Mouse (Mus musculus): ENCODE measurements around the gene Nup155. TPM values are rescaled to one million over a fixed set of nuclear protein-coding genes. Genes with fewer than 3 reads are reported as not detected.

Nup155 gene
- polyA plus RNA-seq (2014; fragmentation: Illumina TruSeq; extraction: RNeasy Lipid Tissue Mini Kit (QIAGEN cat#74804); ENCODE audit: low read depth, low replicate concordance) = 24.5 TPM

GRCm38 (mm10) chr15:8108966-8109743, at the start of gene Nup155:
Gene Nup155 (plus strand): TSS chr15:8109273.

DNA sequence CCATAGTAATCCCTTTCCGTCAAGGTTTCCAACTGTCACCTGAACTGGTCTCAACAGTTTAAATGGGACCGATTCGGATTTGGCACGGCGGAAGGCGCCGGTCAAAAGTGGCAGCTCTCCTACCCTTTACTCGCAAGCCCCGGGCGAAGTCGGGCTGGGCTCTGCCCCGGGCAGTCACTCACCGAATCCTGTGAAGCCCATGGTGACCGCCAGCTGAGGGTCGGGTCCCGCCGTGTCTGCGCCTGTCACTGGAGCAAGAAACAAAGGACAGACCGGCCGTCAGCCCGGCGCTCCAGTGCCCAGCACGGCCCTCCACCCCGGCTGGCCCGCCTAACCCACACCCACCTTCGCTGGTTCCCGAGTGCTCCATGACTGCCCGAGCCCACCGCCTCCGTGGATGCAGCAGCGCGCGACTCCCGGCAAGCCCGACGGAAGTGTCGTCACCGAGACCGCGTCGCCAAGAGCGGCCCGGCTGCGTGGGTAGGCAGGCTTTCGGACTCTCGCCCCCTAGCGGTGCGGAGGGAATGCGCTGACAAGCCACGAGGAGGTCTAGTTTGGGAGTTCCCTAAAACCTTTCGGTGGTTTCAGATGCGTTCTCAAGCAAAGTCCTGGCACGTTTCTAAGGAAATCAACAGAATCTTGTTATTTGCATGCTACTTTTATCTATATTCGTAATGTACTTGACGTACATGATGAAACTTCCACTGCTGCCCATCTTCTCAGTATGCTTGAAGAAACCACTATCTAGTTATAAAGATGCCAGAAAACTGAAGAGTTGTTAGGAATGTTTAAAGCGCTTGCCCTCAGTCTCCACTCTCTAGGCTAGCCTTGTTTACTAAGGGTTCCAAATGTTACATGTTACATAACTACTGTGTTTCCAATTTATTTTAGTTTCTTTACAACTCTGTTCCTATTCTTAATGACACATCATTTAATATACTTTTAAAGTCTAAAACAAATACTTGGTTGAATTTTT, 10.0 kb upstream of the Nup155 start, which contains the start of gene Wdr70:
Wdr70 (minus strand) TSS at position 436 of the 976 bp plus-strand sequence.

GRCm38 (mm10) chr15:8168591-8169265, 59.7 kb downstream of the Nup155 start, which contains the start of gene Cplane1:
Gene Cplane1 (plus strand): TSS chr15:8169106.

Other genes with a start within 250 kb of the Nup155 start
- gene Wdr70, start 10.1 kb upstream of the Nup155 start, polyA plus RNA-seq (2014; fragmentation: Illumina TruSeq; extraction: RNeasy Lipid Tissue Mini Kit (QIAGEN cat#74804); ENCODE audit: low read depth, low replicate concordance) = 21.8 TPM
- gene Cplane1, start 59.8 kb downstream of the Nup155 start, polyA plus RNA-seq (2014; fragmentation: Illumina TruSeq; extraction: RNeasy Lipid Tissue Mini Kit (QIAGEN cat#74804); ENCODE audit: low read depth, low replicate concordance) = 6.8 TPM